Mouse (Mus musculus) right cerebral cortex, postnatal 10 days (tissue): ENCODE results near the gene Psip1.
A peak's percentile ranks its signal among the peaks of the same experiment; 100 is the strongest.

Source experiments
- DNase-seq, 2 experiments: peaks; one replicate each; pipeline ENCODE4 v3.0.0; 2021; ENCODE audit warnings: low spot score in 2 of 2

Gene Psip1

GRCm38 (mm10) chr4:83417820-83418186 lies 68.5 kb downstream of the Psip1 start:
- DNase-seq: no peak

- peak; percentile 98 for DNase-seq
These were observed 69.0 kb downstream of the Psip1 start, which contains the start of gene Snapc3 for GRCm38 (mm10) chr4:83417160-83417819. Gene Snapc3, plus strand, starts transcription at chr4:83417724.

GRCm38 (mm10) chr4:83414241-83414824 lies 71.9 kb downstream of the Psip1 start:
- no peak for DNase-seq

- DNase-seq: no peak
These were observed 74.2 kb downstream of the Psip1 start for GRCm38 (mm10) chr4:83412060-83412459.

- no peak for DNase-seq
These were observed 76.3 kb downstream of the Psip1 start for GRCm38 (mm10) chr4:83409867-83410505.

DNA sequence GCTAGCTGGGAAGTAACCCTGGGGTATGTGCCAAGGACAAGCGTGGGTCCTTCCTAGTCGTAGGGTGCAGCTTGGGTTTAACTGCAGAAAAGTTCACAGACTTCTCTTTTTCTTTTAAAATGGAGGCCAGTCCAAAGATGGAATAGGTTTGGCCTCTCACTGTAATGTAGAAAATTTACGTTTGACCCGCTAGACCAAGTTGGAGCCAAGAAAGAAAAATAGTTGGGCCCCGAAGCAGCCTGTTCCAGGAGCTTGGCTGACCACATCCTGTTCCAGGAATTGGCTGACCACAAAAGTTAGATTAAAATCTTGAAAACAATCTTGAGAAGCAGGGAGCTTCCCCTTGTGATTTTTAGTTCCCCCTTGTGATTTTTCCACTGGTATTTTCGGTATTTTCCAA lies 78.6 kb downstream of the Psip1 start:
- DNase-seq: no peak
